Mouse (Mus musculus) liver, embryonic 12.5 days (tissue): Measurements from ENCODE around the gene Mrpl18. TPM values are rescaled to one million over a fixed set of nuclear protein-coding genes. Genes with fewer than 3 reads are reported as not detected.
"Not testable (repeated sequence)": the region's sequence is repeated elsewhere in the genome, so short reads cannot be mapped to it uniquely, and the experiment has no call there.

Source experiments
- ATAC-seq: fragments of 200-750 bp; cut with Nextera tagmentation; 2 replicates; pipeline ENCODE4 v1.8.0; 2017; ENCODE audit warnings: moderate number of reproducible peaks, mild to moderate bottlenecking, moderate library complexity
- H3K27ac ChIP-seq: fragments of 300-500 bp; sonication (generic); 2 replicates; pipeline ENCODE4 v1.5.1; 2016; ENCODE audit warnings: mild to moderate bottlenecking
- H3K27me3 ChIP-seq: fragments of 300-500 bp; sonication (generic); replicated peaks from 2 replicates; pipeline ENCODE4 v1.6.1; 2016; ENCODE audit warnings: mild to moderate bottlenecking, moderate library complexity
- H3K36me3 ChIP-seq: fragments of 300-500 bp; sonication (generic); 2 replicates; pipeline ENCODE4 v1.6.1; 2016; ENCODE audit warnings: mild to moderate bottlenecking, moderate library complexity
- H3K4me1 ChIP-seq: fragments of 300-500 bp; sonication (generic); 2 replicates; pipeline ENCODE4 v1.6.1; 2016
- H3K4me2 ChIP-seq: fragments of 300-500 bp; sonication (generic); 2 replicates; pipeline ENCODE4 v1.6.1; 2016; ENCODE audit warnings: mild to moderate bottlenecking, moderate library complexity
- H3K4me3 ChIP-seq: fragments of 300-500 bp; sonication (generic); 2 replicates; pipeline ENCODE4 v1.5.1; 2016; ENCODE audit warnings: mild to moderate bottlenecking, moderate library complexity
- H3K9ac ChIP-seq: fragments of 300-500 bp; sonication (generic); 2 replicates; pipeline ENCODE4 v1.6.1; 2016; ENCODE audit warnings: mild to moderate bottlenecking, moderate library complexity
- H3K9me3 ChIP-seq: fragments of 300-500 bp; sonication (generic); replicated peaks from 2 replicates; pipeline ENCODE4 v1.6.1; 2016; ENCODE audit warnings: mild to moderate bottlenecking, moderate library complexity
- WGBS: fragments of 180-500 bp; shearing (Covaris S2); methylation state at CpG from one replicate; pipeline ENCODE4 v1.1.7; 2016; ENCODE audit not compliant: insufficient replicate concordance; 5-methylcytosine and 5-hydroxymethylcytosine counted together
- polyA plus RNA-seq: library from polyadenylated mRNA; unstranded; fragments of >200 nt; fragmentation: Nextera tagmentation; extraction: Ambion mirVana; gene quantifications from 2 replicates; pipeline ENCODE4 v1.2.1, GENCODE M21; 2016

Mrpl18 gene
- polyA plus RNA-seq, 1 experiment from 2014 or later = 194 TPM

- Histone ChIP-seq H3K4me3 (no peak overlapping the region), H3K27me3 (no peaks in the 10 kb centered on the region), H3K9ac (no peak overlapping the region), H3K4me2 (no peak overlapping the region), H3K9me3 (no peaks in the 10 kb centered on the region), H3K36me3 (peaks cover 68% of the 10 kb centered on the region), H3K4me1 (no peaks in the 10 kb centered on the region), H3K27ac (no peak overlapping the region)
- ATAC-seq = no peak
- 82% methylated on average over 9 of the region's 9 CpGs for WGBS
Observed at GRCm38 (mm10) chr17:12906436-12906835, 9.7 kb downstream of the Mrpl18 start.

DNA sequence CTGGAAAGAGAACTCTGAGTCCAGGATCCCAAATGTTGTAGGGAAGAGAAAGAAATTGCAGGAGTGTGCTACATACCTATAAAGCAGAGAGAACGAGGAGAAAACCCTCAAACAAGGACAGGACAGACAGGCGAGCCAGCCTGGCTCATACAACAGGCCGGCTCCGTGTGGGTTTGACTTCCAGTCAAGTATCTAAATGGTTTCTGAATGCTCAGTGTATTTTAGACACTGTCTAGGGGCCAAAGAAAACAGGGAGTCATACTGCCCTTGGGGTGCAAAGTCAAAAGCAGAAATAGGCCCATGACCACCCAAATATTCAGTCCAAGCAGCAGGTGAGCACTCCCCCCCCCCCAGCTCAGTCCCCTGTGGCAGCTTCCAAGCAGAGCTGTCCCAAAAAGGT is 10.3 kb downstream of the Mrpl18 start:
- WGBS = 83% methylated on average over 4 of the region's 4 CpGs
- H3K4me3 ChIP-seq = no peak overlapping the region
- H3K9me3 ChIP-seq = no peaks in the 10 kb centered on the region
- no peaks in the 10 kb centered on the region for H3K27me3 ChIP-seq
- H3K27ac ChIP-seq = no peak overlapping the region
- H3K4me2 ChIP-seq = no peak overlapping the region
- no peak overlapping the region for H3K9ac ChIP-seq
- no peaks in the 10 kb centered on the region for H3K4me1 ChIP-seq
- ATAC-seq = no peak
- H3K36me3 ChIP-seq = peaks cover 68% of the 10 kb centered on the region

GRCm38 (mm10) chr17:12904349-12904748 is 11.8 kb downstream of the Mrpl18 start:
- H3K27me3 ChIP-seq = no peaks in the 10 kb centered on the region
- no peak overlapping the region for H3K4me3 ChIP-seq
- no peak overlapping the region for H3K9ac ChIP-seq
- no peaks in the 10 kb centered on the region for H3K4me1 ChIP-seq
- no peak overlapping the region for H3K27ac ChIP-seq
- no peak for ATAC-seq
- H3K36me3 ChIP-seq = peaks cover 71% of the 10 kb centered on the region
- no peak overlapping the region for H3K4me2 ChIP-seq
- no peaks in the 10 kb centered on the region for H3K9me3 ChIP-seq
- WGBS = 74% methylated on average over 1 of the region's 1 CpGs

DNA sequence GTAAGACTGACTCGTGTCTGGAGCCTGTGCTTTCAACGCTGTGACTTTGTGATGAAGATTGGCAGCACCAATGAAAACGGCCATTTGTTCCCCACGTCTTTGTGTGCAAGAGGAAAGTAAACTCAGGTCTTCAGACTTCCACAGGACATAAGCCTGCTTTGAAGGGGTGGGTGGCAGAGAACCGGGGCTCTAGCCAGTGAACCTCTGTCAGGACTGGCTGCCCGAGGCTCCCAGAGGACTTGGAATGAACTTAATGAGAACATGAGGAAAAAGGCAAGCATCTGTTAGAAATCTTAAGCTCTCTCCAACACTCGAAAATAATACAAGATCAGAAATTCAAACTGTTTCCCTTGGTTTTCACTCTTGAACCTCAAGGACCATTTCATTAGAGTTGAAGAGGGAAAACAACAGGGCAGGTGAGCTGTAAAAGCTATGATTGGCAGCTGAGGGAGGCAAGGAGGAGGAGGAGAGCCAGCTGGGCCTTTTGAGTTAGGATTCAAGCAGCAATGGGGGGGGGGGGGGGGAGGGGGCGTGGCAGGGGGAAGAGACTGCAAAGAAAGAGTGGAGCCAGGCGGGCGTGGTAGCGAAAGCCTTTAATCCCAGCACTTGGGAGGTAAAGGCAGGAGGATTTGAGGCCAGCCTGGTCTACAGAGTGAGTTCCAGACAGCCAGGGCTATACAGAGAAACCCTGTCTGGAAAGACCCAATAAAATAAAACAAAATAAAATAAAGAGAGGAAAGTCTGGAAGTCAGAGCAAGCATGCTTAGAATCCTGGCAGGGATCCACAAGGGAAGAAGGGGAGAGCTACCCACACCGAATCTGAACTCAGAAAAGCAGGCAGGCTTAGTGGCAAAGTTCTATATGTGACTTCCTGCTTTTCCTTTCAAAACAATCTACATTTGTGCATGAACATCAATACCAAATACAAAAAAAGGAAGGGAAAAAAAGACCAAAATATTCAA is 12.5 kb downstream of the Mrpl18 start:
- Histone ChIP-seq H3K4me3 (no peak overlapping the region), H3K9ac (no peak overlapping the region), H3K9me3 (no peaks in the 10 kb centered on the region), H3K27ac (no peak overlapping the region), H3K36me3 (peaks cover 75% of the 10 kb centered on the region), H3K27me3 (no peaks in the 10 kb centered on the region), H3K4me1 (no peaks in the 10 kb centered on the region), H3K4me2 (no peak overlapping the region)
- ATAC-seq = no peak
- WGBS = 79% methylated on average over 11 of the region's 12 CpGs

GRCm38 (mm10) chr17:12902291-12902690 is 13.9 kb downstream of the Mrpl18 start:
- Histone ChIP-seq H3K27me3 (no peaks in the 10 kb centered on the region), H3K9me3 (no peaks in the 10 kb centered on the region), H3K4me1 (no peaks in the 10 kb centered on the region), H3K27ac (no peak overlapping the region), H3K36me3 (peaks cover 75% of the 10 kb centered on the region), H3K4me2 (no peak overlapping the region), H3K4me3 (no peak overlapping the region), H3K9ac (no peak overlapping the region)
- ATAC-seq = no peak
- 85% methylated on average over 6 of the region's 6 CpGs for WGBS

DNA sequence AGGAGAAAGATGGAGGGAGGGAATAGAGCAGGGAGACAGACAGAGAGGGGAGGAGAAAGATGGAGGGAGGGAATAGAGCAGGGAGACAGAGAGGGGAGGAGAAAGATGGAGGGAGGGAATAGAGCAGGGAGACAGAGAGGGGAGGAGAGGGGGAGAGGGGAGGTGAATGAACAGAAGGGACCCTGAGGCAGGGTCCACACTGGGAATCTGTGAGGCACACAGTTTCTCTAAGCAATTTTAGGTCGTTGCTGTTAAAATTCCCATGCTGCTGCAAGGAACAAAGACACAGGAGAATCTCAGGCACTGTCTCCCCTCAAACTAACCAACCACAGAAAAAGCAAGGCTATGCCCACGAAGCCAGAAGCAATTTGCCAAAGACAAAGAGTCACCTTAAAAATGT is 17.5 kb downstream of the Mrpl18 start:
- WGBS = 49% methylated on average over 2 of the region's 2 CpGs
- H3K27me3 ChIP-seq, ATAC-seq, H3K27ac ChIP-seq, H3K4me3 ChIP-seq, H3K9me3 ChIP-seq, H3K9ac ChIP-seq, H3K4me1 ChIP-seq, H3K4me2 ChIP-seq: not testable (repeated sequence)
- H3K36me3 ChIP-seq = peaks cover 69% of the 10 kb centered on the region

DNA sequence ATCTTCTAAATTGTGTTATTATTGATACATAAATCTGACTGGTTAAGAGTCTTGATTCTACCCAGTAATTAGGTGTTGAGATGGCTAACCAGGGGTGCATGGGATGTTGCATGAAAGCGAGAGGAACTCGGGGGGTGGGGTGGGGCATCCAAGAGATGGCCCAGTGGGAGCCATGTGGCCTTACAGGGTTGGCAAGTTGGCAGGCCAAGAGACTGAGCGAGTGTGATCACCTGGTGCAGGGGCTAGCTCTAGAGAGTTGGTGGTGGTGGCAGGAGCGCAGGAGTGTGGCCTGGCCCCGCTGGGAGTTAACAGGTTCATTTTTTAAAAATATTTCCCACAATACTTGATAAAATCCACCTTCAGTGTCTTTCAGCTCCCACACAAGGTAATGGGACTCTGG is 18.5 kb downstream of the Mrpl18 start:
- no peak for ATAC-seq
- Histone ChIP-seq H3K36me3 (peaks cover 60% of the 10 kb centered on the region), H3K27ac (no peak overlapping the region), H3K4me3 (no peak overlapping the region), H3K4me2 (no peak overlapping the region), H3K4me1 (no peaks in the 10 kb centered on the region), H3K27me3 (no peaks in the 10 kb centered on the region), H3K9me3 (no peaks in the 10 kb centered on the region), H3K9ac (no peak overlapping the region)
- WGBS = 83% methylated on average over 5 of the region's 5 CpGs

GRCm38 (mm10) chr17:12892033-12892432 is 24.1 kb downstream of the Mrpl18 start:
- Histone ChIP-seq H3K27ac (no peak overlapping the region), H3K4me3 (no peak overlapping the region), H3K9me3 (no peaks in the 10 kb centered on the region), H3K36me3 (peaks cover 36% of the 10 kb centered on the region), H3K4me2 (no peak overlapping the region), H3K9ac (no peak overlapping the region), H3K27me3 (no peaks in the 10 kb centered on the region), H3K4me1 (no peaks in the 10 kb centered on the region)
- no peak for ATAC-seq
- 84% methylated on average over 9 of the region's 9 CpGs for WGBS

GRCm38 (mm10) chr17:12891054-12891453 is 25.1 kb downstream of the Mrpl18 start:
- WGBS = 70% methylated on average over 4 of the region's 4 CpGs

GRCm38 (mm10) chr17:12887021-12887775 is 28.9 kb downstream of the Mrpl18 start:
- no peaks in the 10 kb centered on the region for H3K27me3 ChIP-seq
- no peak overlapping the region for H3K4me2 ChIP-seq
- no peak overlapping the region for H3K27ac ChIP-seq
- peaks cover 15% of the 10 kb centered on the region for H3K36me3 ChIP-seq
- 75% methylated on average over 15 of the region's 15 CpGs for WGBS
- ATAC-seq = no peak
- no peak overlapping the region for H3K4me3 ChIP-seq
- H3K4me1 ChIP-seq = no peaks in the 10 kb centered on the region
- no peaks in the 10 kb centered on the region for H3K9me3 ChIP-seq
- H3K9ac ChIP-seq = no peak overlapping the region

More at GRCm38 (mm10) chr17:12891054-12891453, 25.1 kb downstream of the Mrpl18 start:
- ATAC-seq = no peak
- Histone ChIP-seq H3K27me3 (no peaks in the 10 kb centered on the region), H3K9ac (no peak overlapping the region), H3K4me2 (no peak overlapping the region), H3K36me3 (peaks cover 27% of the 10 kb centered on the region), H3K27ac (no peak overlapping the region), H3K9me3 (no peaks in the 10 kb centered on the region), H3K4me1 (no peaks in the 10 kb centered on the region), H3K4me3 (no peak overlapping the region)

GRCm38 (mm10) chr17:12886620-12887019 is 29.5 kb downstream of the Mrpl18 start:
- WGBS = 37% methylated on average over 6 of the region's 6 CpGs
- Histone ChIP-seq H3K36me3 (peaks cover 13% of the 10 kb centered on the region), H3K4me2 (no peak overlapping the region), H3K4me3 (no peak overlapping the region), H3K27ac (no peak overlapping the region), H3K9ac (no peak overlapping the region), H3K4me1 (no peaks in the 10 kb centered on the region), H3K27me3 (no peaks in the 10 kb centered on the region), H3K9me3 (no peaks in the 10 kb centered on the region)
- no peak for ATAC-seq

GRCm38 (mm10) chr17:12881216-12881615 is 34.9 kb downstream of the Mrpl18 start:
- H3K36me3 ChIP-seq = no peaks in the 10 kb centered on the region
- ATAC-seq = no peak
- no peak overlapping the region for H3K27ac ChIP-seq
- WGBS = 58% methylated on average over 1 of the region's 1 CpGs
- 0 out of 2 replicates have a peak, but pooled peaks cover 5% of the 10 kb centered on the region for H3K4me1 ChIP-seq
- H3K9ac ChIP-seq = no peak overlapping the region
- H3K4me3 ChIP-seq = no peak overlapping the region
- no peaks in the 10 kb centered on the region for H3K9me3 ChIP-seq
- no peak overlapping the region for H3K4me2 ChIP-seq
- H3K27me3 ChIP-seq = peaks cover 9% of the 10 kb centered on the region; the same call in 1 of the 2 replicates
